Mouse (Mus musculus) thymus, postnatal 25 days (tissue): Measurements from ENCODE around the gene Clstn3.

Experiments used
- DNase-seq: peaks from one replicate; pipeline ENCODE4 v3.0.0; 2022

Clstn3 gene

GRCm38 (mm10) chr6:124448186-124448852, 16.3 kb downstream of the Clstn3 start:
- no peak for DNase-seq

DNA sequence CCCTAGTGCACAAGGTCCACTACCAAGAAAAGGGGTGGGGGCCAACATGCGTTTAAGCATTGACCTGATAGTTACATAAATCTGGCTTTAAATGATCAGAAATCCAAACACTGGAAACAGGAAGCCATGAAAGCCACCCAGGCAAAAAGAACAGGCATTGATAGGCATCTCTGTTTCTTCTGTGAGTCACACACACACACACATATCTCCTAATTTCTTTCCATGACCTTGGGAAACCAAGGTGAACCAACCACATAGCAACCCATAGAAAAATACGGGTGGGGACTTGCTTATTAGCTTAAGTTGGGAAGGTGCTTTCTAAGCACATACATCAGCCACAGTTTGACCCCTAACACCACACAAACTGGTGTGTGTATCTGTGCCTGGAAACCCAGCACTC, 17.2 kb downstream of the Clstn3 start:
- no peak for DNase-seq

DNA sequence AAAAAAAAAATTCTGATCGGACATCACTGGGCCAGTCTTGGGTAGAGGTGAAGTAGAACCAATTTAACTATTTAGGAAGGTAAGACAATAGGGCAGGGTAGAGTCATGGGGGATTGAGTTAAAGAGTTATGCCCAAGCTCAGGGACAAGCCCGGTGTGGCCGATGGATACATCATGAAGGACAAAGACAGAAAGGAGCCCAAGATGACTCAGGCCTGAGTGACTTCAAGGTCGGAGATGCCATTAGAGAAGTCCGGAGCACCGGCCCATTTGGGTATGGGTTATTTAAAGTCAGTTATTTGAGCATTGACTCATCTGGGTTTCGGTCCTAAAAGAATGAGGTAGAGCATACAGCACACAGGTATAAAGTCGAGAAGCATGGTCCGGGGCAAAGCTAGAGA, 18.1 kb downstream of the Clstn3 start:
- no peak for DNase-seq

GRCm38 (mm10) chr6:124446024-124446423, 18.6 kb downstream of the Clstn3 start:
- DNase-seq = no peak

- no peak for DNase-seq
Observed at GRCm38 (mm10) chr6:124443338-124443737, 21.3 kb downstream of the Clstn3 start.

- DNase-seq = no peak
Observed at GRCm38 (mm10) chr6:124436245-124436644, 28.3 kb downstream of the Clstn3 start.

DNA sequence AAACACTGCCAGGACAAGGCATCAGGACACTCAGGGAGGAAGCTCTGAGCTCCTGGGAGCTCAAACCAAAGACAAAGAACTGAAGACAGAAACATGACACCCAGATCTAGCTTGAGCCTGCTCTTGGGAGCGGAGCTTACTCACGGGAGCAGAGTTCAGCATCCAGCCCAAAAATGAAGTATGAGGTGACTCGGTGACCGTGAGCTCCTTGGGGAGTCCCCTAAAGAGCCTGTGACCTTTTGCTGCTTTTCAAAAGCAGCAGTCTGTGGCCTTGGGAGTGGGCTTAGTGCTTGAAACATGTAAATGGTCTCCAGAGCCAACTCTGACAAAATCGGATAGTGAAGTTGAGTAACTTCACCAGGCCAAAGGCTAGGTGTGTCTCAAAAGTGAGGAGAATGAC, 29.4 kb downstream of the Clstn3 start:
- no peak for DNase-seq

DNA sequence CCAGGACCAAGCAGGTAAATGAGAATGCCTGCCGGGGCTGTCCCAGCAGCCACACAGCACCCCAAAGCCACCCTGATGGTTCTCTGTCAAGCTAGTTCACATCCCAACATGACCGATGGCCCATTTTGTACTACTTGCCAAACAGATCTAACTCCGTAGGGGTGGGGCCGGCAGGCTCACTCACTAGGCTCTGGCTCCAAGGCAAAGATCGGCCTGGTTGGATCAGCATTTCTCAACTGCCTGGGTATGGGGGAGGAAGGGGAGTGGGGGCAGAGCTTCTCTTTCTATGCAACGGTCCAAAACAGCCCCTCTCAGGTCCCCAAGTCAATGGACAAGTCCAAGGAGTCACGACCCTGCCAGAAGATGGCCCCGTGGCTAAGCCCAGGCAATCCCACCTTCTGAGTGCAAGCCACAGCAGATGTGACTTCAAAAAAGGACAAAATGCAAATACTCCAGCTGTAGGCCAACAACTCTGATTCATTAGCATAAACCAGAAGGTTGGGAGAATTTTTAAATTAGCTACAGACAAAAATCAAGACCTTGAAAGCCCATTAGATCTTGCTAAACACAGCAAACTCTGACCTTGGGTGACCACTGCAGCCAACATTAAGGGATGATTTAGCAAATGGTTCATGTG, 30.8 kb downstream of the Clstn3 start:
- DNase-seq = no peak

- no peak for DNase-seq
Observed at GRCm38 (mm10) chr6:124430784-124431495, 33.7 kb downstream of the Clstn3 start.

DNA sequence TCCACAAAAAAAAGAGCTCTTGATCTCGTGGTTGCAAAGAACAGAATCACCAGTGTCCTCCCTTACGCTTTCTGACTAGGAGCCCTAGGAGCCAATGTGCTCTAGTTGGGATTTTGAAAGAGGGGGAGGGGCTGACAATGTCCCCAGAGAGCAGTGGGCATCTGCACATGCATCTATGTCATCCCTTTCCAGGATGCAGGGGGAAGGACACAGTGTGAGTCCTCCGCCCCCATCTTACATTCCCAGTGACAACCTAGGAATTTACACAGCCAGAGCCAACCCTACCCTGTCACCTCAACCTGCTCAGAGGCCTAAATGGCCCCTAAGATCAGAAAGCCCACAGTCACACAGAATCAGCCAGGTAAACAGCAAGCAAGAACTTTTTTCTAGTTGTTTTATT, 34.2 kb downstream of the Clstn3 start:
- no peak for DNase-seq

- DNase-seq = no peak
Observed at GRCm38 (mm10) chr6:124427791-124428576, 36.6 kb downstream of the Clstn3 start.

DNA sequence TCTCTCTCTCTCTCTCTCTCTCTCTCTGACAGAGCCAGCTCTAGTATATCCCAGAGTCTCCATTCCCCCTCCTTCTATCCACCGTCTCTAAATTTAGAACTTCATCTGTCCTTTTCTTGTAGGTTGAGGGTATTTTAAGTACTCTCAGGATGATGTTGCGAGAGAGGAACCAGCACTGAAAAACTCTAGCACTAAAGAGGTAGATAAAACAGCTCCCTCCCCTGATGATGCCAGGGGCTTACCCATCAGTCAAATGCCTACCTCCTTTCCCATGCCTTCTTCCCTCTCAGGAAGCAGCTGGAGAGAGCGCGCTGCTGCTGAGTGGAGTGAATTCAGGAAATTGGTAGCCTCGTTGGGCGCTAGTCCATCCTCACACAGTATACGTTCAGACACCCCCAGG, 37.3 kb downstream of the Clstn3 start:
- no peak for DNase-seq

- DNase-seq = no peak
Observed at GRCm38 (mm10) chr6:124426604-124427003, 38.0 kb downstream of the Clstn3 start.

DNA sequence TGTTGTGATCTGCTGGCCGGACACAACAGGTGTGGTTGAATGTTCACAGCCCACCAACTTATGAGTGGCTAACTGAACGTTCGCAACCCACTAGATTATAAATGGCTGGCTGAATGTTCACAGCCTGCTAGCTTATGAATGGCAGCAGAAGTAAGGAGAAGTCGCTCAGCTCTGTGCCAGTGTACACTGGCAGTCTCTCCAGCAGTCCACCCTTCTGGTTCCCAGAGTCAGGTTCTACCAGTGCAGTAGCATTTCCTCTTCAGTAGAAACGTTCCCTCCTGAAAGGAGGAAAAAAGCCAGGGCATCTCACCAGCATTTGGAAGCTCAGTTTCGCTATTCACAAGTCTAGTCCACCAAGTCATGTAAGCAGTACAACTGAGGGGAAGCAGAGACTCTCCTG, 39.1 kb downstream of the Clstn3 start:
- no peak for DNase-seq

DNA sequence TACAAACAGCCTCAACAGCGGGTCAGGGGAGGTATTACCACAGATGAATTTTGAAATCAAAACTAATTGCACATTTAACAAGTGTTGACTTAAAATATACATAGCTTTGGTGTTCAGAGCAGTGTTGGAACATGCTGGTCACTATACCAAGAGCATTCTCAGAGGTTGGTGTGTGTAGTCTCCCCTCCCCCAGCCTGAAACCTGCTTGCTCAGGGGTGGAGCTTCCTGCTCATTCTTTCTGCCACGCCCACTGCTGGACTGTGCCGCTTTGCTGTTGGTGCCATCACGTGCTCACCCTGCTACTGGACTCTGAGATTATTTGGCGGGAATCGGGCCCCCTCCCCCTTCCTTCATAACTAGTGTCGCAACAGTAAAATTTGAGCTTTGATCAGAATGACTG, 39.6 kb downstream of the Clstn3 start:
- DNase-seq = peak; percentile 26

GRCm38 (mm10) chr6:124424068-124424498, 40.5 kb downstream of the Clstn3 start:
- no peak for DNase-seq

GRCm38 (mm10) chr6:124418686-124419085, 45.9 kb downstream of the Clstn3 start:
- DNase-seq = no peak

DNA sequence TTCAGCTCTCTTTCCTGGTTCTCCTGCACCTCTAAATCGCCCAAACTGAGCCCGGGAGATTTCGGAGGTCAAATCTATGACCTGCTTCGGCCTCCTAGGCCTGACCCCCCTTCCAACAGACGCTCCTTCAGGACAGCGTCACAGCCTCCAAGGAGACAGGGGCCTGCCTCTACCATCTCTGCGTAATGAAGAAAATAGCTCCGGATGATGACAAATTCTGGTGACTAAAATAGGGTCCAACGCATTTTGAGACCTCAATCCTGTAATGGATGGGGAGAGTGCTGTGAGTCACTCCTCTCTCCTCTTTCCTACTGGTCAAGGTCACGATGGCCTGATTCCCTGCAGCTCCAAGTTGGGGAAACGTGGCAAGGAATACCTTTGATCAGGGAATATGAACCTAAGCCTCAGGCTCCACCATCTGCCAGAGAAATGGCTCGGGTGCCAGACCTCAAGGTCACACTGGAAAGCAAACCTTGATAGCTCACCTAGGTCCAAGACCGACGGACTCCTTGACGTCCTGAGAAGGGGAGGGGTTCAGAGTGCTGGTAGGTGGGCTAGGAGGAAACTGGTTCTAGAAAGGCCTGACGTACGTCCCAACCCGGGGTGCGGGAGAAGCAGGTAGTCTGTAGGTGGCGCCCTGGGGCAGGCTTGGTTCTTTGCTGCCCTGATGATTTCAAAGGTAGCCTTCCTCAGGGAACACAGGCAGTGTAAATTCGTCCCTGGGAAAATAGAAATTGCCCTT, 49.1 kb downstream of the Clstn3 start:
- DNase-seq = peak; percentile 90

DNA sequence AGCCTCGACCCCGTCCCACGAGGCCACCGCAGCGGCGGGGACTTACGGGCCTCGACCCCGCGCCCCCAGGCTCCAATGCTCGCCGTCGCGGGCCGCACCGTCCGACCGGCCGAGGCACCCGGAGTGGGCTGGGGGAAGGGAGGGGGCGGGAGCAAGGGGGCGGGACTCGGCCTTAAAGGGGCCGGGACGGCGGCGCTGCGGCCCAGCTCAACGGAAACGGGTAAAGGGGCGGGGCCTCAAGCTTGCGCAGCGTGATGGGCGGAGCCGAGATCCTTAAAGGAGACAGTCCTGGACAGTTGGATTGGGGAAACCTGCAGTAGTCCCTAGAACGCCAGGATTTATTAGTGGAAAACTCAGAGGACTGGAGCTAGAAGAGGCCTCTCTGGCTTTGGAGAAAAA, 49.7 kb downstream of the Clstn3 start, which contains the start of gene Pex5:
Gene Pex5 (minus strand): TSS at position 141 of the 399 bp plus-strand sequence.
- peak; percentile 94 for DNase-seq

DNA sequence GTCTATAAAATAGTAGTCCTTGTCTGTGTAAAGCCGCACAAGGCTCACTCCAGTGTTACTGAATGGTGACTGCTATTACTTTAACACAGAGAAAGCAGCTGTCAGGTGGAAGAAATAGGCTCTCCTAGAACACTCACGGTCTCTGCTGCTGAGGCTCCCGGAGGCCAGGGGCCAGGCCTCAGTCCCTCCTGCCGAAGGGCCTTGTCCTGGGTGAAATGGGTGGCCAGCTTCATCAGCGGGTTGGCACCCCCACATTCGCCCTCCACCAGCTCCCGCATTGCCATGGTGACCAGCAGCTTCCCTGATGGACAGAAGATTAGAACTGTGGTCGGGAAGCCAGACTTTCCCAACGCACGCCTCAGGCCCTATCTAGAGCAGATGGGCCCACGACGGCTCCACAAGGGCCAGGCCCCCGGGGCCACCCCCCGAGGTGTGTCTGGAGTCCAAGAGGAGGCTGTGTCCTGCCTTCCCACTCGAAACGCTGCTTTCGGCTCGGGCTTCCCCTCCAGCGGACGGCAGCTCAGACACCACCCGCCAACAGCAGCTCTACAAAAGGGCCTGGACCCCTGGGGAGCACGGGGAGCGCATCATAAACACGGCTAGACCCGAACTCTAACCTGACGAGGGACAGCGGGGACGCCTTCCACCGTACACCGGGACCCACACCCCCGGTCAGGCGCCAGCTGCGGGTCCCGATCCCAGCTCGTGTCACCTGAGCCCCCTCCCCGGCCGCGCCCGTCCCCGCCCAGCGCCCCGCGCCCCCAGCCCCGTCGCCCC, 50.3 kb downstream of the Clstn3 start:
- no peak for DNase-seq

- DNase-seq = no peak
Observed at GRCm38 (mm10) chr6:124413770-124414149, 50.8 kb downstream of the Clstn3 start.

GRCm38 (mm10) chr6:124408355-124408754, 56.2 kb downstream of the Clstn3 start:
- no peak for DNase-seq
